Mouse (Mus musculus) heart, postnatal 36 days (tissue): ENCODE results near the gene Lrrc43. TPM values are rescaled to one million over a fixed set of nuclear protein-coding genes. Genes with fewer than 3 reads are reported as not detected.
"Not testable (repeated sequence)": the region's sequence is repeated elsewhere in the genome, so short reads cannot be mapped to it uniquely, and the experiment has no call there.

Experiments
- DNase-seq, 2 experiments: peaks; one replicate each; pipeline ENCODE4 v3.0.0; 2021 to 2022
- intact Hi-C: fragments of 180-260 bp; cut with DNase I; formaldehyde crosslinking; loops from one replicate; pipeline ENCODE4 v1.15.1; 2025
- total RNA-seq, 2 experiments: library from RNA; stranded (reverse); gene quantifications; 2 replicates each; pipeline ENCODE4 v1.2.3; 2021

Lrrc43 gene
- not detected for total RNA-seq

DNA sequence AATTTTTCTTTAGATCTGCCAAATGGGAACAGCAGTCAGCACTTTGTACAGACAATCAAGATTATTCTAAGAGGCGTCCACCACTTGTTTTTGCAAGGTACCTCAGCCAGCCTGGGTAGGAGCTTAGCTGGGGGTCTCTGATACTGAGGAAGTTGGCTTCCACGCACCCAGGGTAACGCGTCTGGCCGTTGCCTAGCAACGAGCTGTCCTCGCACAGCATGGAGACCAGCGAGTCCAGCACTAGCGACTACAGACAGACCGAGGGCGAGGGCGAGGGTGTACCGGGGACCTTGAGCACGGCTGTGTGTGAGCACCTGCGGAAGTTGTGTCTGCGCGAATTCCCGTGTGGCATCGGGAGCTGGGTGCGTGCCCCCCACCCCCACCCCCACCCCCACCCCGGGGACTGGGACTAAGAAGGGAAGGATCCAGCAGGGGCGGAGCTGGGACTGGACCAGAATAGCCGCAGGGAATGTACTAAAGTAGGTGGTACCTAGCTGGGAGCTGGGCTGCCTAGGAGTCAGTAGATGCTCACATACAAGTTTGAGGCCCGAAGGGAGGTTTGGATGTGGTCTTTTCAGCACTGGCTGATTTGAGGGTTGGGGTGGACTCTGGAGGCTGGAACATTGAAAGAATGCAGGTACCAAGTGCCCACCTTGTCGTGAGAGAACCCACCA is at the start of gene Lrrc43, which contains the start of gene Il31:
Gene Lrrc43 (plus strand): TSS at position 194 of the 674 bp plus-strand sequence.
Gene Il31 (minus strand): TSS at position 378 of the 674 bp plus-strand sequence.
- DNase-seq = no peak
- intact Hi-C loops = no loop called here

DNA sequence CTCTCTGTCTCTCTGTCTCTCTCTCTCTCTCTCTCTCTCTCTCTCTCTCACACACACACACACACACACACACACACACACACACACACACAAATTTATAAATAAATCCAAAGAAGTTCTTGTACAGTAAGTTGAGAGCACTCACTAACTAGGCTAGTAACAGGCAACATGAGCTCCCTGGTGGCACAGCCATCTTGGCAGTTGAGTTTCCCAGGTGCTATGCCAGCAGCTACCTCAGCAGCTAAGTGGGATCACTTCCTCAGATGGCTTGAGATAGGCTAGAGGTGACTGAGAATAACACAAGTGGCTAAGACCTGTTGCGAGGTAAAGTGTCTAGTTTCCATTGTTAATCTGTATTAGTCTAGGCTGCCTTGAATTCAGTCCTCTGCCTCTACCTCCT is 49.8 kb upstream of the Lrrc43 start:
- intact Hi-C loops = loop anchor here (5.0 kb wide), 2 partner anchors 152 to 197 kb away; no protein-coding TSS in a partner anchor
- DNase-seq = no peak

DNA sequence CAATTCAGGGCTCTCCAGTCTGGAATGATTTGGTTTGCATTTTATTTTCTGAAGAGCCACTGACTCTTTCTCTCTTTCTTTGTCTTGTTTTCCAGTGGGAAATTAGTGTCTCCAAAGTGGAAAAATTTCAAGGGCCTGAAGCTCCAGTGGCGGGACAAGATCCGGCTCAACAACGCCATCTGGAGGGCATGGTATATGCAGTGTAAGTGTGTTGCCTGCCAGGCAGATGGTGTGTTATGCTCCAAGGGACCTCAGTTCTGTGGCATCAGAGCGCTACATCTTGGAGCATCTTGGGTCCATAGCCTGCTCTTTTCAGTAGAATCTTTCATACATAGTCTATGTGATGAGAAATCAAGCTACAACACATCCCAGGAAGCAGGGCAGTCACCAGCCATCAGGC is 49.2 kb upstream of the Lrrc43 start:
- intact Hi-C loops = loop anchor here (5.0 kb wide), 4 partner anchors 82 to 198 kb away; partner anchors contain the start of gene Diablo
- DNase-seq = no peak

DNA sequence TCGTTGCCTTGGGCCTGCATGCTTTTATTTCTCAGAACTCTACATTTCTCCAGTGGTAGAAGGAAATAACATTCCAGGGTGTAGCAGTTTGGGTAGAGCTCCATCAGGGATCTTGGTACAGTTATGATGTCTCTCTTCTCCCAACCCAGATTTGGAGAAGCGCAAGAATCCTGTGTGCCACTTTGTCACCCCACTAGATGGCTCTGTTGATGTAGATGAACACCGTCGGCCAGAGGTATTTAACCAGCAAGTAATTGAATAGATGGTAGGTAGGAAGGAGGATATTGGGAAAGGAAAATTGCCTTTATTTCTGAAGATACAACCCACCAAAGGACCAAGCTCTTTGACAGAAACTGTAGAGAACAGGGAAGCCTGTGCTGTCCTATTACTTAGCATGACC is 48.4 kb upstream of the Lrrc43 start:
- DNase-seq = no peak
- intact Hi-C loops = loop anchor here (5.0 kb wide), 2 partner anchors 82 to 172 kb away; partner anchors contain the start of gene Diablo

DNA sequence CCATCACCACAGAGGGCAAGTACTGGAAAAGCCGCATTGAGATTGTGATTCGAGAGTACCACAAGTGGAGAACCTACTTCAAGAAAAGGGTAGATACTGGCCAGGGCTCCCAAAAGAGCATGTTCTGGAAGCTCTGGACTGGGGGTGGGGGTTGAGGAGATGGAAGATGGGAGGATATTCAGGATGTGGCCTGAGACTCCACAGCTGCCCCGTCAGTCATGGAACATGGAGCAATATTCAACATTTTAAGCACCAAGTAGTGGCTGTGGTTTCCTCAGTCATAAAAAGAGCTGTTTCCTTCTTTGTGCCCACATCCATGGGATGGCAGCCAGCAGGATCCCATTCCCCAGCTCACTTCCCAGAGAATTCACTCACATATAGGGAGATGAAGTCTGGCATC is 46.8 kb upstream of the Lrrc43 start:
- no peak for DNase-seq
- intact Hi-C loops = loop anchor here (5.0 kb wide), 2 partner anchors 80 to 170 kb away; partner anchors contain the start of gene Diablo

DNA sequence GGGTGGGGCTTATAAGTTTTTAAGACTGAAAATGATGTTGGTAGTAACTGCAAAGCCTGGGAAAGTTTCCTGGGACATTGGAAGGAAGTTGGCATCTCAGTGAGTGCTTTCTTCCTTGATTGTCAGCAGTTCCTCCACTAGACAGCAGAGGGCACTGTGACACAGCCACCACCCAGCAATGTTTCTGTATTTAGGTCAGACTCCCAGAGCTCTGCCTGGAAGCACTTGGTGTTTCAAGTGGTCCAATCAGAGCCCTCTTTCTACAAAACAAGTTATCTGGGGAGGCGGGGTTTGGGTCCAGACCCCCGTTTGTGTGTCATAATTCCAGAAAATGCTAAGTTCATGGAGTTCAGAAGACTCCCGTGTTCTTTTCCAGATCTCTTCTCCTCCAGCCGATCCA is 45.0 kb upstream of the Lrrc43 start:
- intact Hi-C loops = loop anchor here (1.0 to 5.0 kb wide), 3 partner anchors 55 to 168 kb away; partner anchors contain the start of gene Diablo

GRCm38 (mm10) chr5:123444849-123445334 is 44.2 kb upstream of the Lrrc43 start:
- intact Hi-C loops = loop anchor here (1.0 to 5.0 kb wide), 3 partner anchors 54 to 167 kb away; partner anchors contain the start of gene Diablo

More for the DNA sequence above, 45.0 kb upstream of the Lrrc43 start:
- peak; percentile 78 to 81 for DNase-seq

GRCm38 (mm10) chr5:123451886-123452285 is 37.2 kb upstream of the Lrrc43 start:
- intact Hi-C loops = no loop called here
- no peak for DNase-seq

More at GRCm38 (mm10) chr5:123444849-123445334, 44.2 kb upstream of the Lrrc43 start:
- DNase-seq = no peak

- no peak for DNase-seq
- intact Hi-C loops = no loop called here
These were observed 27.7 kb upstream of the Lrrc43 start for GRCm38 (mm10) chr5:123461420-123461819.

GRCm38 (mm10) chr5:123464638-123465037 is 24.5 kb upstream of the Lrrc43 start:
- no peak for DNase-seq
- intact Hi-C loops = no loop called here

- intact Hi-C loops = no loop called here
- DNase-seq = no peak
These were observed 18.2 kb upstream of the Lrrc43 start for GRCm38 (mm10) chr5:123470784-123471400.

- intact Hi-C loops = no loop called here
- DNase-seq = no peak
These were observed 15.3 kb upstream of the Lrrc43 start for GRCm38 (mm10) chr5:123473817-123474216.

DNA sequence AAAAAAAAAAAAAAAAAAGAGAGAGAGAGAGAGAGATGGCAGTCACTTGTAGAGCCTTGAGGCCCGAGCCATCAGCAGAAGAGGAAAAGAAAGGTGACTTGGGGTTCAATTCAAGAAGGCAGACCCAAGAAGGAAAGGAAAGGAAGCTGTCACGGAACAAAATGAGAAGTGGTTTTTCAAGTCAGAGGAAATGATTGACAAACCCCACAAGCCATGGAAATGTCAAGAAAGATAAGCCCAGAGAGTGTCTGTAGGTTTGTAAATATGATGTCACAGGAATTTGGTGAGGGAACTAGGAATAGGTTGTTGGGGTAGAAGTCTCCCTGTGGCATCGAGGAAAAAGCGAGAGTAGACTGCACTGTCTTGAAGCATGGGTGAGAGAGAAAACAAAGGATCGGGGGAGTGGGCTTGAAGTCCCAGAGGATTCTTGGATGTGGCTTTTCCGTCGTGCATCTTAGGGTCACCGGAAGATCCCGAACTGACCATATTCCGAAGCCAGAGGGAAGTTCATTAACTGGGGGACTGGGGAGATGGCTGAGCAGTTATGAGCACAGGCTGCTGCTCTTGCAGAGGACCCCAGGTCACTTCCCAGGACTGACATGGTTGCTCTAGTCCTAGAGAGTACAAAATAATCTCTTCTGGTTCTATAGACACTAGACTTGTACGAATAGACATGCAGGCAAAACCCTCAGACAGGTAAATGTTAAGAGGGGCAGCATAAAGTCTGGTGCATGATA is 1.3 kb upstream of the Lrrc43 start:
- intact Hi-C loops = no loop called here
- no peak for DNase-seq

DNA sequence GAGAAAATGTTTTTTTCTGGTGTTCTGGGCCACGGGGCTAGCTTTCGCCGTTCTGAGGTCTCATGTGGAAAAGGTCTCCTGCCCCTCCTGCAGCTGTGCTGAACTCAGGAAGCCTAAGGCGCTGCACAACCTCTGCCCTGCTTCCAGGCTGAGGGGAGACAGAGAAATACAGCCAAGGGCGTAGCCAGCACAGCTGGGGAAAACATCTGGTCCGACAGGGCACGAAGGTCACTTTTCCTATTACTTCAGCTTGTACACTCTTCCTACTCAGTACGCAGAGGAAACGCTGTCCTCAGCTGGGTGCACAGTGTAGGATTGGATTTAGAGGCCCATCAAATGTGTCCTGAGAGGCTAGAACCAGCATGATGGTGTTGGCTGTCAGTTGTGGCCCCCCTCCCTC is 830 bp downstream of the Lrrc43 start:
- intact Hi-C loops = no loop called here
- peak; percentile 47 to 52 for DNase-seq

- intact Hi-C loops = loop anchor here (1.0 kb wide), 2 partner anchors 55 to 122 kb away; no protein-coding TSS in a partner anchor
- DNase-seq = no peak
These were observed 10.6 kb downstream of the Lrrc43 start for GRCm38 (mm10) chr5:123499717-123500116.

DNA sequence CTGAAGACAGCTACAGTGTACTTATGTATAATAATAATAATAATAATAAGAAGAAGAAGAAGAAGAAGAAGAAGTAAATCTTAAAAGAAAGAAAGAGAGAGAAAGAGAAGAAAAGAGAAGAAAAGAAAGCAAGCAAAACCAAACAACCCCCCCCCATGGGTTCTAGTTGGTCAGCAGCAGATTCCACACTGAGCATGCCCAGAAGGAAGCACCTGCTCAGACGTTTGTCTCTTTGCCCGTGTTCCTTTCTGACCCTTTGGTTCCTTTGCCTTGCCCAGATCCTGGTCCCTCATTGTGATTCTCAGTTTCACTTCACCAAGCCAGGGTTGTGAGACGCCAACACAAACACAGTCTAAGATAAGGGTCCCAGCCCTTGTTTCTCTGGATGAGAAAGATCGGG is 12.9 kb downstream of the Lrrc43 start:
- intact Hi-C loops = no loop called here
- no peak for DNase-seq

DNA sequence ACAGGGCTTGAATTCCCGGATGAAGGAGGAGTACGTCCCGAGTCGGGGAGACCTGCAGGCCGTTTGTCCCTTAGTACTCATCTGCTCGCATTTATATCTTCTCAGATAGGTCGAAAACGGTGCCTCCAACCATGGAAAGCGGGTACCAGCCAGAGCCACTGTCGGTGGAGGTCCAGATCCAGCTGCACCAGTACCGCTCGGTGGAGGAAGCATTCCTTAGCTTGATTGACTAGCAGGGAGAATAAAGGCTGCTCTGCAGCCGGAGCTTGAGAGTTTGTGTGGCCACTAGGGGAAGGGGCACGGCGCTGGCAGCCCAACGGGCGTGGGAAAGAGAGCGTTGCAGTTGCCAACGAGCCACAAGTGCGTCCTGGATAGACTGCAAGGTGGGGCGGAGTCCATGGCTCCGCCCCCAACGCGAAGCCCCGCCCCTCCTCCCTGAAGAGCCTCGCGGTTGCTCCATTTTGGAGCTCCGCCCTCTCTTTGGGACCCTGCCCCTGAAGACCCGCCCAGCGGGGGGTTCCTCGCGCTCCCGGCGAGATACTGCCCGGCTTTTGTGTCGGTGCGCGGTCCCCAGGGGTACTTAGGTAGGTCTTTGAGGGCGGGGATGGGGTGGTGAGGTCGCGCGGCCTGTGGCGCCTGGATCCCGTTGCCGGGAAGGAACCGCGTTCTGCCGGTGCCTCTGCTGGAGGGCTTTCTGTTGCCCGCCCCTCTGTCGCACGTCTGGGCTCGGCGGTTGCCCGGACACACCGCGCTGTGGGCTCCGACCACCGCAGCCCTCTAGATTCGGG is 19.0 kb downstream of the Lrrc43 start:
- peak; percentile 72 to 78 for DNase-seq
- intact Hi-C loops = no loop called here

DNA sequence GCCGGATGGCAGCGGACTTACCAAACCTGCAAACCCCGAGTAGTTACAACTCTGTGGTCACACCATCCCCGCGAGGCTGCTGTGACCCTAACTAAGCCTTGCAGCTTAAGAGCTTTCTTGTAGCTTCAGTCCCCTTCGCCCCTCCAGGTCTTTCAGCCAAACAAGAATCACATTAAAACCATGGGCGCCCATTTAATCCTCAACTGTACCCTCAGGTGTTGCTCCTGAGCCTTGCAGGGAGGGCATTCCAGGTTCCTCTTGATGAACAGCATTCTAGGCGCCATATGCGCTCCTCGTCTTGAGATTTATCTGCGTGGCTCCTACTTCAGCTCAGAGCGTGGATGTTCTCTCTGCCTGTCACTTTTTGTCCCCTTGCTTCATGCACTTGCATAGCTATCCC is 19.8 kb downstream of the Lrrc43 start:
- intact Hi-C loops = no loop called here

DNA sequence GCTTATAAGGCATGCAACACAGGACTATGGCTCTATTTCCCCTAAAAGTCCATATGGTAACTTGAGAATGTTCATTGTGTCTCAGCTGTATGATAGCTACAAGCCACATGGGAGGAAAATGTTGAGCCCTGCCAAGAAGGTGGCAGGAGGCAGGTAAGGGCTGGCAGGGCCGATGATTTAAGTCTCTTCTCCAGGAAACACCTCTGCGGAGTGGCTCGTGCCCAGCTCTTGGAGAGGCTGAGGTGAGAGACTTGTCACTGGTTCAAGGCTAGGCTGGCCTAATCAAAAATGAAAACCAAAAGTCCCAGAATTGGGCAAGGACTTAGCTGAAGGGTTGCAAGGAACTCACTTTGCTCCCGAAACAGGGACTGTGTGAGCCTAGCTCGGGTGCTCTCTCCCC is 21.1 kb downstream of the Lrrc43 start, which contains the start of gene B3gnt4:
Gene B3gnt4 (plus strand): TSS at position 301 of the 400 bp plus-strand sequence.
- DNase-seq = no peak
- intact Hi-C loops = no loop called here

More for the DNA sequence above, 19.8 kb downstream of the Lrrc43 start:
- no peak for DNase-seq

DNA sequence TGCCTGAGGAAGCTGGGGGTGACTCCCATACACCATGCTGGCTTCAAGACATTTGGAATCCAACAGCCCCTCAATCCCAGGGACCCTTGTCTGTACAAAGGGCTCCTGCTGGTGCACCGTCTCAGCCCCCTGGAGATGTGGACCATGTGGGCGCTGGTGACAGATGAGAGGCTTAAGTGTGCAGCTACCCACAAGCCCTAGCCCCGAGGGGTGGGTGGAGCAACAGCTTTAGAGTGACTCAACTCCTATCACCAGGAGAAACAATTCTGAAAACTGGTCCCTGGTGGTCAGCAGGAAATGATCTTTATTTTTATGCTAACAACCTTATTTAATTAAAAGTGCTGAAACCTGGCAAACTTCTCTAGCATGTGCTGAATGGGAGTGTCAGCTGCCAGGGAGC is 22.3 kb downstream of the Lrrc43 start:
- intact Hi-C loops, DNase-seq: not testable (repeated sequence)
